Mouse (Mus musculus): ENCODE results near the gene Selenbp1. TPM values are rescaled to one million over a fixed set of nuclear protein-coding genes. Genes with fewer than 3 reads are reported as not detected.
"Not testable (repeated sequence)": the region's sequence is repeated elsewhere in the genome, so short reads cannot be mapped to it uniquely, and the experiment has no call there.

Gene Selenbp1
- total RNA-seq, 2 experiments from 2014 or later = 8.2 to 17.1 TPM

DNA sequence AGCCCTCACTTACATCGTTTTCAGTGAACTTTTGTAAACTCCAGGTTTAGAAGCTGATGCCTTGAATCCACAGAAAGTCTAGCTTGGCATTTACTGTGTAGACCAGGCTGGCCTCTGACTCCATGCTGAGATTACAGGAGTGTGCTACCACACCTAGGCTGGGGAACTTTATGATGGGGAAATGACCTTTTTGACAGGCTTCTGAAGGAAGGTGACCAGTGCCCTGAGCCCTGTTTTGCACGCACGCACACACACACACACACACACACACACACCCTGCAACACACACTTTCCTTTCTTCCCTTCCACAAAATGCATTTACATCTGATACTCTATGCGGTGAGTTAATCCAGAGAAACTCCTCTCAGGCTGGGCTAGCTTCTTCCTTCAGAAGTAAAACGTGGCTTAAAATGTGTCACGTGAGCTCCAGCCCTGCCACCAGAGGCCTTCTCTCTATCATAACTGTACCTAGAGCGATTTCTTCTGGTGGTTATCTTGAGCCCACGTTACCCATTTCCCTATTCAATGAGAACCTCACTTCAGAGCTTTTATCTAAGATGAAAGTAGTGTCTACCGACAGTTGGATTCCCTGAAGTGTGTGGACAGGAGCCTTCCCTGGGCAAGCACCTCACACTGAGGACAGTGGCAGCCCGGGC is 1.3 kb upstream of the Selenbp1 start:
- intact Hi-C loops (cut with DNase I); DNase-seq: not testable (repeated sequence)

- intact Hi-C loops (cut with DNase I); DNase-seq: not testable (repeated sequence)
Measured at GRCm38 (mm10) chr3:94932279-94932678, 577 bp upstream of the Selenbp1 start.

DNA sequence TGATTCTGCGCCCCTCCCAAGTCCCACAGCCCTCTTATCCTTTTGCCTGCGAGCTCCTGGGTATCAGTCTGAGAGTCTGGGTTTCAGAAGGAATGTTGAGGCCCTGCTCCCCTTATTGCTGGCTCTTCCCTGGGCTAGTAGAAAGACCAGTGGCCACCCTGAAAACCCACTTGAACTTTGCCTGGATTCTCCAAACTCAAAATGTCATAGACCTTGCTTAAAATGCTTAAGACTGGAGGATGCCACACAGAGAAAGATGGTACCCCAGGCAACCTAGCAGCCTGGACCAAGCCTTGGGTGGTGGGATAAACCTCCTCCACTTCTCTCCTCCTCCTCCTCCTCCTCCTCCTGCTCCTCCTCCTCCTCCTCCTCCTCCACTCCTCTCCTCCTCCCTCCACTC is 748 bp downstream of the Selenbp1 start:
- DNase-seq; intact Hi-C loops (cut with DNase I): not testable (repeated sequence)

- intact Hi-C loops (cut with DNase I); DNase-seq: not testable (repeated sequence)
Measured at GRCm38 (mm10) chr3:94934564-94934963, 1.7 kb downstream of the Selenbp1 start.

DNA sequence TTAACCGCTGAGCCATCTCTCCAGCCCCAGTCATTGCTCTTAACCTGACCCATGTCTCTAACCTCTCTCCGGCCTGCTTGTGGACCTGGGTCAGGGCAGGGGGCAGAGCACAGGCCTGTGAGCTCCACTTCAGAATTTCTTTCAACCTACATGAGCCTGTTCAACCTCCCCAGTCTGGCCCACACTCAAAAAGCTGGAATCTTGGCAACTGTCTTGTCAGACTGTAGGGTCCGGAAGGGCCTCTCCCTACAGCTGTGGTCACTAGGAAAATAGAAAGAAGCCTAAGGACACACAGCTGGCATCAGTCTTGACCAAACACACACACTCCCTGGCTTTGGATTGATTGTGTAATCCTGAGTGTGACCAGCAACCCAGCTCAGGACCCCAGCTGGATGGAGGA is 2.5 kb downstream of the Selenbp1 start:
- intact Hi-C loops (cut with DNase I) = not testable (repeated sequence)
- peak in 1 of 2 experiments; percentile 68 for DNase-seq

DNA sequence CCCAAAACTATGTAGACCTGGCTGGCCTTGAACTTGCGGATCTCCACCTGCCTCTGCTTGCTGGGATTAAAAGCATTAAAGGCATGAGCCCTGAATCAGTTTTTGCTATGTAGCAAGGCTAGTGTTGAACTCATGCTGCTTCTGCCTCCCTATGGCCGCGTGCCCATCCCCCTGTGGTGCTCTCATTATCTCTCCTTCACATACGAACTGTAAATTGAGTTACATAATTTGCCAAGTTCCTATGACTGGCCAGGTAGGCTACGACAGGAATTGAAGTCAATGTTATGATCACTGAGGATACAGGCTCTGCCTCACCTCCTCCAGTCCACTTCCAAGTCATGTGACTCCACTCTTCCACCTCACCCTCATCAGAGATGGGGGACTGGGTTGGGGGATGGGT is 3.3 kb downstream of the Selenbp1 start:
- DNase-seq; intact Hi-C loops (cut with DNase I): not testable (repeated sequence)

GRCm38 (mm10) chr3:94937194-94937593 is 4.3 kb downstream of the Selenbp1 start:
- DNase-seq; intact Hi-C loops (cut with DNase I): not testable (repeated sequence)

GRCm38 (mm10) chr3:94940033-94940432 is 7.2 kb downstream of the Selenbp1 start:
- DNase-seq; intact Hi-C loops (cut with DNase I): not testable (repeated sequence)

- DNase-seq; intact Hi-C loops (cut with DNase I): not testable (repeated sequence)
Measured at GRCm38 (mm10) chr3:94942211-94942967, 9.5 kb downstream of the Selenbp1 start.

DNA sequence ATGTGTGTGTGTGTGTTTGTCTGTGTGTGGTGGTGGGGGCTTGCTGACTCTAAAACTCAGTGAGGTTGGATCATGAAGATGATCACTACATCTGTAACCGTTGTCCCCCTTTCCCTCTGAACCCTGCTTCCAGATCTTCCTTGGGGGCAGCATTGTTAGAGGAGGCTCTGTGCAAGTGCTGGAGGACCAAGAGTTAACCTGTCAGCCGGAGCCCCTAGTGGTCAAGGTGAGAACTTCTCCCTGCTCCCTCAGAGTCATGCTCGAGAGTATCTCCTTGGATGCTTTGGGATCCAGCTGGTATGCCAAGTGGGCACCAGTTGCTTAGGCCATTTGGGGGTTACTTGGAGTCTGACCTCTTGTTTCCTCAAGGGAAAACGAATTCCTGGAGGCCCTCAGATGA is 10.8 kb downstream of the Selenbp1 start:
- DNase-seq; intact Hi-C loops (cut with DNase I): not testable (repeated sequence)

GRCm38 (mm10) chr3:94948066-94948614 is 15.3 kb downstream of the Selenbp1 start:
- intact Hi-C loops (cut with DNase I) = no loop called here
- no peak for DNase-seq

DNA sequence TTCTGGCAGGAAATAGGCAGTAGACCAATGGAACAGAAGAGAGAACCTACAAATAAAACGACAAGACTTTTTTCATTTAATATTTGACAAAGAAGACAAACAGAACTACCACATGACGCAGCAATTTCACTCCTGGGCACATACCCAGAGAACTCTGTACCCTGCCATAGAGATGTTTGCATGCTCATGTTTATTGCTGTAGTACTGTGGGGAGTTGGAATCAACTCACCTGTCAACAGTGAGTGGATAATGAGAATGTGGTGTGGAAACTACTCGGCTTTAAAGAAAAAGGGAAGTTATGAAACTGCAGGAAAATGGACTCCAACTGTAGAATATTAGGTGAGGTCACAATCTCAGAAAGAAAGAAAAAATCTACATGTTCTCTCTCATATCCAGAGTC is 16.8 kb downstream of the Selenbp1 start:
- intact Hi-C loops (cut with DNase I) = no loop called here

GRCm38 (mm10) chr3:94952806-94953205 is 19.9 kb downstream of the Selenbp1 start:
- intact Hi-C loops (cut with DNase I) = no loop called here

More for the DNA sequence above, 16.8 kb downstream of the Selenbp1 start:
- no peak for DNase-seq

DNA sequence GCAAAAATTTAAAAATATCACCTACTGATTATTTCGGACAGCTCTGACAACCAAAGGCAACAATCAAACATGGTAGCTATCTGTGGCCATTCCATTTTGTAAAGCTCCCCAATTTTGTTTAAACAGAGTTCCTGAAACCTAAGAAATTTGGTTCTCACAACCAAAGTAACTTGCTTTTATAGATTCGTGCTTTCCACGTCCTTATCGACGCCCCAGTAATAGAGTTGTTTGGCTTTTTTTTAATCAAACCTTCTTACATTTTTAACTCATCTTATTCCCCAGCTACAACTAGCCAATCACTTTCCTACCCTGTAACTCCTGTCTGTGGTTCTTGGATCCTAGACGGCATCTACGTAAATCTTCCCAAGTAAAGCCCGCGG is 20.5 kb downstream of the Selenbp1 start:
- DNase-seq = no peak

More at GRCm38 (mm10) chr3:94952806-94953205, 19.9 kb downstream of the Selenbp1 start:
- no peak for DNase-seq

GRCm38 (mm10) chr3:94953764-94954616 is 21.1 kb downstream of the Selenbp1 start, which contains the start of gene Rfx5:
Gene Rfx5, plus strand, starts transcription at chr3:94954075.
- DNase-seq = peak; percentile 79 to 83
- intact Hi-C loops (cut with DNase I) = no loop called here

More for the DNA sequence above, 20.5 kb downstream of the Selenbp1 start:
- intact Hi-C loops (cut with DNase I) = no loop called here

DNA sequence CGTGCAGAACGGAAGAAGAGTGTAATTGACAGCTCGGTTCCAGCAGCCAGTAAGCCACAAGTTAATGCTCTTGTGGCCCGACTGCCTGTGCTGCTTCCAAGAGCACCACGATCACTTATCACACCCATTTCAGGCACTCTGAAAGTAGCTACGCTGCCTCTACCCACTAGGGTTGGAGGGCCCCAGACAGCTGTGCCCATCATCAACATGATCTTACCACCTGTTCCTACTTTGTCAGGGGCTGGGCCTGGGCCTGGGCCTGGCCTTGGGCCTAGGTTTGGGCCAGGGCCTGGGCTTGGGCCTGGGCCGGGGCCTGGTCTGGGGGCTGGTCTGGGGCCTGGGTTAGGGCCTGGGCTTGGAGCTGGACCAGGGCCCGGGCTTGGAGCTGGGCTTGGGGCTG is 25.4 kb downstream of the Selenbp1 start:
- no peak for DNase-seq
- intact Hi-C loops (cut with DNase I) = no loop called here

DNA sequence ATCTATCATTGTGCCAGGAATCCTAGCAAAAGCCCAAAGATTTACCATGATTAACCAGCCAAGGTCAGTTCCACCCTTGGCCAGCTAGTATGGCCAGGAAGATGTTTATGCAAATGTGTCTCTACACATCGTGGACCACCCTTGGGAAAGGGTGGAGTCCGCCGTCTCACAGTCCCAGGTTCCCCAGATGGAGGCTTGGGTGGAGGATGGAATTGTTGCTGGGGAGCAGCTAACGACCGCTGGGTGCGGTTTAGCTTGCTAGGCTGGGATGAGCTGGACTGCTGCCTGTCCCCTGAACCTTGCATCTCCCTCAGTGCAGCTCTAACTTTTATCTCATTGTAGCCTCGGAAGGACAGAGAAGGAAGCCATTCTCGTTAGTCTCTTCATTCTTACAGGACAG is 27.0 kb downstream of the Selenbp1 start:
- DNase-seq = no peak
- intact Hi-C loops (cut with DNase I) = no loop called here

DNA sequence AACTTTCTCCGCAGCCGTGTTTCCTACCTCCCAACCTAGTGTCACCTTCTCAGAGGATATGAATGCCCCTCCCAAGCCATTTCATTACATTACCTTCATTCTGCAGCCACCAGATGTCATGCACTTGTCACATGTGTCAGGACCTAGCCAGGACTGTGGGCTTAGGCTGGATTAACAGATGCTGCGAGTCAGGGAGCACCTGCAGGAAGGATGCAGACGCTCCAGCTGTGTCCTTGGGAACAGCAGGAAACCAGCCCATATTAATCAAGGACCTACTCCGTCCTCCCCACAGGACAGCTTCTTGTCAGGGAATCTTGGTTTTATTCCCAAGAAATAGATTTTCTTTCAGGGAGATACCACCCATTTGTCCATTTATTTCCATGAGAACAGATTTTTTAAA is 27.5 kb downstream of the Selenbp1 start:
- DNase-seq = no peak
- intact Hi-C loops (cut with DNase I) = no loop called here

- no peak for DNase-seq
- intact Hi-C loops (cut with DNase I) = no loop called here
Measured at GRCm38 (mm10) chr3:94964989-94965388, 32.1 kb downstream of the Selenbp1 start.

GRCm38 (mm10) chr3:94965878-94966277 is 33.0 kb downstream of the Selenbp1 start:
- intact Hi-C loops (cut with DNase I) = loop anchor here (1.0 kb wide), 1 partner anchor 29 kb away; no protein-coding TSS in a partner anchor
- no peak for DNase-seq
